Mouse (Mus musculus): Measurements from ENCODE around the gene Trpc3.

Trpc3 gene

DNA sequence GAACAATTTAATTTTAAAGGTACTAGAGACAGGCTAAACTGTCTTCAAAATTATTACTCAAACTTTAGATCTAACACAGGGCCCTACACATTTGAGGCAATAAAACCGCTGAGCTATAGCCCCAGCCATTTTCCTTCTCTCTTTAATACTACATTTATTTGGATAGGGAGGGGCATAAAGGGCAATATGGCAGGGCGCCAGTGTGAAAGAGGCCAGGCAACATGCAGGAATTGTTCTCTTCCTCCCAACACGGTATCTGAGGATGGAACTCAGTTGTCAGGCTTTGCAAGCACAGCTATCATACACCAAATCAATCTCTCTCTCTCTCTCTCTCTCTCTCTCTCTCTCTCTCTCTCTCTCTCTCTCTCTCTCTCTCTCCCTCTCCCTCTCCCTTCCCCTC lies 91.2 kb downstream of the Trpc3 start:
- DNase-seq = no peak

DNA sequence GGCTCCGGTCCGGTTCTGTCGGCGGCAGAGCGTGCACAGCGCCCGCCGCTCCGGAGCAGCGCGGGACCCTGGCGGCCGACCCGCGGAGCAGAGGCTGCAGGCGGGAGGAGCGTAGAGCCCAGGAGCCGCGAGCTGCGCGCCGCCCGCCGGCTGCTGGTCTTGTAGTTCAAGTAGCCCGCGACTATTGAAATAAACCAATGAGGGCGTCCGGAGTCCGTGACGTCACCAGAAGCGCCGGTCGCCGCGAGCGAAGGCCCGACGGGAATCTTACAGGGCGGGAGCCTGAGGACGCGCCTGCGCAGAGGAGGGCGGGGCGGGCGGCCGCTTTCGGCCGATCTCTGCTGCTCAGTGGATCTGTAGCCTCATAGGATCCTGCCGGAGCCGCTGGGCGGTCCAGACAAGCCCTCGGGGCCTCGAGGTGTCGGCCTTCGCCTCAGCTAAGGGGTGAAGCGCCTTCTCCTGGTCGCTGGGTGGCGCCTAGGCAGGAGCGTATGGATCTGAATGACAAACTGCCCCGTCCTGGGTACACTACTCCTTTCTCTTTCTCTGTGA lies 118.1 kb downstream of the Trpc3 start, which contains the start of gene Ccna2:
Gene Ccna2, minus strand, starts transcription at position 324 of the 552 bp plus-strand sequence.
- peak; percentile 98 for DNase-seq

DNA sequence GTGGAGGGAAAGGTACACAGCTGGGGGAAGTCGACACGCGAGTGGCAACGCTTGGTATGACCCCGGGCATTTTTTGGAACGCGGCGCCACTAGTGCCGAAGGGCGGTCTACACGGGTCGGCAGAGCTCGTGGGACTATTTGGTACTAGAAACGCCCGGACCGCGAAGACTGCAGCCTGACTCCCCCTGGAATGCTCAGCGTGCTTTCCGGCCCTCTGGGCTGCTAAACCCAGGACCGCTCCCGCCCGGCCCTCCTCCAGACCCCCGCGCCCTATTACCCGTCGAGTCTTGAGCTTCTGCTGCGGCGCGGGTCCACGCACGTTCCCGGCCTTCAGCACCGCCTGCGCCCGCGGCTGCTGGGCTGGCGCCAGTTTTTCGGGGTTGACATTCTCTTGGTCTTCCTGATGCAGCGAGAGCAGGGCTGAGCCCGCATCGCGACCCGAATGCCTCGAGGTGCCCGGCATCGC lies 118.6 kb downstream of the Trpc3 start:
- DNase-seq = no peak

Measured in cerebellum, adult 9-10 months (tissue).